Comparison of ENCODE assay signal across 9 mouse cellular contexts in genomic region chr10:126002818-126003506, GRCm38 (mm10). TPM values are rescaled to one million over a fixed set of nuclear protein-coding genes. Genes with fewer than 3 reads are reported as not detected.
A peak's percentile ranks its signal among the peaks of the same experiment; 100 is the strongest.
DNase-seq lines count a peak whose midpoint lies in the region; ATAC-seq lines count a peak whose summit lies in the region.
"Had no signal": no experiment of that assay in that cellular context is flagged by ENCODE, and none has a peak within 500 bp of the region (broad histone marks: within the 10 kb centered on the region; RNA-seq: fewer than 3 reads in every experiment).

No protein-coding gene starts in this region.

- 0 out of 2 replicates have a peak, but pooled peaks cover 7% of the 10 kb centered on the region for H3K4me1 ChIP-seq in lung, embryonic 15.5 days
- H3K4me1 ChIP-seq in hindbrain, embryonic 12.5 days: peaks cover 19% of the 10 kb centered on the region
- no peaks in the 10 kb centered on the region for H3K4me1 ChIP-seq in heart, embryonic 12.5 days (replicated peaks)

- peaks cover 62% of the 10 kb centered on the region for H3K36me3 ChIP-seq in lung, embryonic 15.5 days
- peaks cover 37% of the 10 kb centered on the region for H3K36me3 ChIP-seq in hindbrain, embryonic 12.5 days
- peaks cover 9% of the 10 kb centered on the region; the same call in 1 of the 2 replicates for H3K36me3 ChIP-seq in heart, embryonic 12.5 days
- H3K36me3 ChIP-seq: G1E had no signal

- 67% methylated on average over 18 of the region's 18 CpGs for WGBS in lung, embryonic 15.5 days
- WGBS in hindbrain, embryonic 12.5 days: 44% methylated on average over 18 of the region's 18 CpGs
- WGBS in heart, embryonic 12.5 days: 85% methylated on average over 18 of the region's 18 CpGs

- no peak for DNase-seq in lung, postnatal 10 days
- DNase-seq in kidney, postnatal 4 days: peak; percentile 25 to 31
- DNase-seq in right cerebral cortex, postnatal 36 days (ENCODE audit: low spot score in 2 of 2): peak; percentile 36 to 42
- DNase-seq in urinary bladder, adult 18-20 months (ENCODE audit: low spot score in 2 of 2): no peak
- no peak for DNase-seq in heart, postnatal 4 days

- H3K4me3 ChIP-seq in lung, embryonic 15.5 days: no peak overlapping the region
- H3K4me3 ChIP-seq in hindbrain, embryonic 12.5 days: no peak overlapping the region
- no peak overlapping the region for H3K4me3 ChIP-seq in heart, embryonic 12.5 days

- H3K9ac ChIP-seq in lung, embryonic 15.5 days: no peak overlapping the region
- H3K9ac ChIP-seq in hindbrain, embryonic 12.5 days: no peak overlapping the region
- H3K9ac ChIP-seq in heart, embryonic 12.5 days: no peak overlapping the region

- no peak for ATAC-seq in lung, embryonic 15.5 days (ENCODE audit: borderline replicate concordance, extremely low read depth, low FRiP score, low TSS enrichment)
- peak; percentile 56; the same call in 1 of the 2 replicates for ATAC-seq in hindbrain, embryonic 12.5 days (ENCODE audit: low FRiP score)
- no peak for ATAC-seq in heart, embryonic 12.5 days (ENCODE audit: insufficient number of reproducible peaks, low FRiP score)

- H3K27me3 ChIP-seq in lung, embryonic 15.5 days: no peaks in the 10 kb centered on the region
- no peaks in the 10 kb centered on the region for H3K27me3 ChIP-seq in hindbrain, embryonic 12.5 days
- no peaks in the 10 kb centered on the region for H3K27me3 ChIP-seq in heart, embryonic 12.5 days (replicated peaks)

- H3K9me3 ChIP-seq in lung, embryonic 15.5 days: no peaks in the 10 kb centered on the region
- no peaks in the 10 kb centered on the region for H3K9me3 ChIP-seq in hindbrain, embryonic 12.5 days (replicated peaks)
- H3K9me3 ChIP-seq in heart, embryonic 12.5 days (replicated peaks): no peaks in the 10 kb centered on the region

- 0 out of 2 replicates have a peak overlapping the region, but pooled peaks have one; percentile 29 for H3K27ac ChIP-seq in lung, embryonic 15.5 days
- H3K27ac ChIP-seq in hindbrain, embryonic 12.5 days: peak overlapping the region; percentile 17; the same call in 1 of the 2 replicates
- H3K27ac ChIP-seq in heart, embryonic 12.5 days (ENCODE audit: poor library complexity, severe bottlenecking): no peak overlapping the region

- no peak overlapping the region for H3K4me2 ChIP-seq in lung, embryonic 15.5 days
- H3K4me2 ChIP-seq in hindbrain, embryonic 12.5 days (replicated peaks): 0 out of 2 replicates have a peak overlapping the region, but pooled peaks have one; percentile 11
- no peak overlapping the region for H3K4me2 ChIP-seq in heart, embryonic 12.5 days

RNA-seq across cellular contexts. Expression of gene Lrig3, which starts 37.0 kb away (rescaled TPM):
- 9.2 and 10.4 TPM in 2 replicates for polyA plus RNA-seq in lung, embryonic 15.5 days (2015; fragmentation: Nextera tagmentation; extraction: Ambion mirVana)
- 24.3 and 28.1 TPM in 2 replicates for polyA plus RNA-seq in hindbrain, embryonic 12.5 days (2016; fragmentation: Nextera tagmentation; extraction: Ambion mirVana)
- total RNA-seq in heart, postnatal 4 days (2021): 1 to 10 TPM; 3.5 to 4.0 TPM
- 1.8 and 2.0 TPM in 2 replicates for polyA plus RNA-seq in heart, embryonic 12.5 days (2016; fragmentation: Nextera tagmentation; extraction: Ambion mirVana)
- polyA plus RNA-seq: G1E had no signal

Comparison
In these comparisons a context has a peak if more than half of its experiments do, and no peak if none do; other contexts are left out.
1. DNase-seq: peak in kidney, postnatal 4 days (2 of 2) and right cerebral cortex, postnatal 36 days (2 of 2); none in lung, postnatal 10 days (single experiment), urinary bladder, adult 18-20 months (0 of 2) and heart, postnatal 4 days (single experiment).